Mouse (Mus musculus) megakaryocyte progenitor cell, adult 5-6 weeks (primary cell): Measurements from ENCODE around the gene Wdr48. TPM values are rescaled to one million over a fixed set of nuclear protein-coding genes. Genes with fewer than 3 reads are reported as not detected.

Experiments used
- ATAC-seq: replicated peaks from 2 replicates; pipeline ENCODE4 v1.8.0; 2016; ENCODE audit warnings: mild to moderate bottlenecking, moderate TSS enrichment, inconsistent platforms; ENCODE audit not compliant: poor library complexity
- total RNA-seq, 2 experiments: library from RNA; stranded (forward) in 1 of 2; stranded (reverse) in 1 of 2; fragments of 157-497, 149-512 nt in 1 of 2; fragments of 200-1000 nt in 1 of 2; gene quantifications; 2 replicates each; pipeline versions ENCODE4 v1.2.3 to v1.2.4; 2015 to 2017

The Wdr48 gene
- total RNA-seq, 2 experiments from 2014 or later: 49.1 to 75.4 TPM

GRCm38 (mm10) chr9:119966221-119966910, 71.7 kb downstream of the Wdr48 start:
- no peak for ATAC-seq

- ATAC-seq: no peak
Measured at GRCm38 (mm10) chr9:119969811-119970210, 75.1 kb downstream of the Wdr48 start.

- peak; percentile 54 for ATAC-seq
Measured at GRCm38 (mm10) chr9:119970221-119970620, 75.5 kb downstream of the Wdr48 start.

- no peak for ATAC-seq
Measured at GRCm38 (mm10) chr9:119970763-119971656, 76.3 kb downstream of the Wdr48 start.

GRCm38 (mm10) chr9:119972166-119972565, 77.5 kb downstream of the Wdr48 start:
- ATAC-seq: no peak

GRCm38 (mm10) chr9:119972582-119972981, 77.9 kb downstream of the Wdr48 start:
- no peak for ATAC-seq

GRCm38 (mm10) chr9:119973281-119973680, 78.6 kb downstream of the Wdr48 start:
- no peak for ATAC-seq

GRCm38 (mm10) chr9:119973869-119974520, 79.3 kb downstream of the Wdr48 start:
- no peak for ATAC-seq

GRCm38 (mm10) chr9:119974609-119975008, 79.9 kb downstream of the Wdr48 start:
- no peak for ATAC-seq

GRCm38 (mm10) chr9:119975286-119975685, 80.6 kb downstream of the Wdr48 start:
- ATAC-seq: no peak

Other genes with a start within 250 kb of the Wdr48 start
- not detected in 2 replicates for gene Scn10a, start 175.6 kb upstream of the Wdr48 start, total RNA-seq (2015)
- gene Scn10a, start 175.6 kb upstream of the Wdr48 start, total RNA-seq (2017): not detected in 2 replicates
- not detected in 2 replicates for gene Scn11a, start 69.4 kb upstream of the Wdr48 start, total RNA-seq (2015)
- gene Scn11a, start 69.4 kb upstream of the Wdr48 start, total RNA-seq (2017): not detected in 2 replicates
- gene Gorasp1, start 42.7 kb downstream of the Wdr48 start, total RNA-seq (2015): 7.9 and 8.7 TPM in 2 replicates
- 5.1 and 7.4 TPM in 2 replicates for gene Gorasp1, start 42.7 kb downstream of the Wdr48 start, total RNA-seq (2017)
- 2.3 and 2.4 TPM in 2 replicates for gene Ttc21a, start 42.7 kb downstream of the Wdr48 start, total RNA-seq (2015)
- gene Ttc21a, start 42.7 kb downstream of the Wdr48 start, total RNA-seq (2017): 3.4 and 5.7 TPM in 2 replicates
- 9.0 and 12.3 TPM in 2 replicates for gene Csrnp1, start 89.8 kb downstream of the Wdr48 start, total RNA-seq (2015)
- gene Csrnp1, start 89.8 kb downstream of the Wdr48 start, total RNA-seq (2017): 13.3 and 18.9 TPM in 2 replicates
- not detected in 2 replicates for gene Xirp1, start 128.7 kb downstream of the Wdr48 start, total RNA-seq (2015)
- not detected in 2 replicates for gene Xirp1, start 128.7 kb downstream of the Wdr48 start, total RNA-seq (2017)
- 10.6 and 11.9 TPM in 2 replicates for gene Cx3cr1, start 175.0 kb downstream of the Wdr48 start, total RNA-seq (2015)
- 10.8 and 13.9 TPM in 2 replicates for gene Cx3cr1, start 175.0 kb downstream of the Wdr48 start, total RNA-seq (2017)
- not detected in 2 replicates for gene Ccr8, start 197.2 kb downstream of the Wdr48 start, total RNA-seq (2015)
- not detected in 2 replicates for gene Ccr8, start 197.2 kb downstream of the Wdr48 start, total RNA-seq (2017)
- 15.8 and 17.1 TPM in 2 replicates for gene Slc25a38, start 215.5 kb downstream of the Wdr48 start, total RNA-seq (2015)
- gene Slc25a38, start 215.5 kb downstream of the Wdr48 start, total RNA-seq (2017): 16.9 and 19.7 TPM in 2 replicates
- 3,721 and 3,879 TPM in 2 replicates for gene Rpsa, start 232.8 kb downstream of the Wdr48 start, total RNA-seq (2015)
- 5,290 and 6,669 TPM in 2 replicates for gene Rpsa, start 232.8 kb downstream of the Wdr48 start, total RNA-seq (2017)